Comparison of ENCODE assay signal across 8 mouse cellular contexts in genomic region chr5:148399660-148400443, GRCm38 (mm10). TPM values are rescaled to one million over a fixed set of nuclear protein-coding genes. Genes with fewer than 3 reads are reported as not detected.
DNase-seq lines count a peak whose midpoint lies in the region; ATAC-seq lines count a peak whose summit lies in the region.

Gene Slc7a1, minus strand, starts transcription at chr5:148399904.

- H3K9ac ChIP-seq in embryonic facial prominence, embryonic 14.5 days (ENCODE audit: low read depth, low read length) = peak within 1 kb of the TSS; percentile 79
- H3K9ac ChIP-seq in kidney, embryonic 14.5 days (ENCODE audit: low read depth, low read length) = peak within 1 kb of the TSS; percentile 74
- H3K9ac ChIP-seq in limb, embryonic 15.5 days = peak within 1 kb of the TSS; percentile 55

- H3K4me3 ChIP-seq in embryonic facial prominence, embryonic 14.5 days (ENCODE audit: low read depth, low read length) = peak within 1 kb of the TSS; percentile 70
- peak within 1 kb of the TSS; percentile 90 for H3K4me3 ChIP-seq in kidney, embryonic 14.5 days (ENCODE audit: low read length)
- H3K4me3 ChIP-seq in limb, embryonic 15.5 days = peak within 1 kb of the TSS; percentile 77

- 0 out of 2 replicates have a peak, but pooled peaks cover under 1% of the 10 kb centered on the region for H3K36me3 ChIP-seq in embryonic facial prominence, embryonic 14.5 days (ENCODE audit: control insufficient read depth, insufficient read depth, low read length)
- no peaks in the 10 kb centered on the region for H3K36me3 ChIP-seq in kidney, embryonic 14.5 days (ENCODE audit: control insufficient read depth, insufficient read depth, low read length)
- no peaks in the 10 kb centered on the region for H3K36me3 ChIP-seq in limb, embryonic 15.5 days

- DNase-seq in 3T3-L1 (ENCODE audit: low read depth, low spot score) = peak; percentile 87
- peak; percentile 82 to 88 for DNase-seq in adrenal gland, postnatal 4 days (ENCODE audit: low spot score in 2 of 2)
- peak; percentile 94 for DNase-seq in embryonic facial prominence, embryonic 14.5 days (ENCODE audit: low spot score)
- peak; percentile 86 for DNase-seq in heart, adult 8-10 months (ENCODE audit: low spot score)
- DNase-seq in monocyte, adult 2 months (ENCODE audit: low read depth in 1 of 2, low spot score in 2 of 2) = peak; percentile 77 to 91
- peak; percentile 92 to 94 for DNase-seq in spleen, postnatal 36 days (ENCODE audit: low spot score in 2 of 2)

- H3K27ac ChIP-seq in embryonic facial prominence, embryonic 14.5 days (replicated peaks; ENCODE audit: low read depth, low read length) = peak within 1 kb of the TSS; percentile 66; the same call in 1 of the 2 replicates
- H3K27ac ChIP-seq in kidney, embryonic 14.5 days (ENCODE audit: low read depth, low read length) = peak within 1 kb of the TSS; percentile 48; the same call in 1 of the 2 replicates
- peak within 1 kb of the TSS; percentile 72 for H3K27ac ChIP-seq in limb, embryonic 15.5 days

- H3K27me3 ChIP-seq in embryonic facial prominence, embryonic 14.5 days (replicated peaks; ENCODE audit: control insufficient read depth, insufficient read depth, low read length) = no peaks in the 10 kb centered on the region
- H3K27me3 ChIP-seq in kidney, embryonic 14.5 days (ENCODE audit: control insufficient read depth, insufficient read depth, low read length) = no peaks in the 10 kb centered on the region
- no peaks in the 10 kb centered on the region for H3K27me3 ChIP-seq in limb, embryonic 15.5 days

- peak within 1 kb of the TSS; percentile 98 for H3K4me2 ChIP-seq in embryonic facial prominence, embryonic 14.5 days (ENCODE audit: low read depth, low read length)
- H3K4me2 ChIP-seq in kidney, embryonic 14.5 days (replicated peaks; ENCODE audit: low read depth, low read length) = peak within 1 kb of the TSS; percentile 95
- peak within 1 kb of the TSS; percentile 97 for H3K4me2 ChIP-seq in limb, embryonic 15.5 days

- ATAC-seq in embryonic facial prominence, embryonic 14.5 days (ENCODE audit: low read depth) = peak; percentile 96
- peak; percentile 95 for ATAC-seq in kidney, embryonic 14.5 days (ENCODE audit: low FRiP score, low TSS enrichment)
- peak; percentile 88 for ATAC-seq in limb, embryonic 15.5 days (ENCODE audit: insufficient number of reproducible peaks, low FRiP score, low TSS enrichment, low read depth)

- WGBS in embryonic facial prominence, embryonic 14.5 days = 4% methylated on average over 32 of the region's 52 CpGs
- WGBS in kidney, embryonic 14.5 days = 1% methylated on average over 43 of the region's 52 CpGs
- 2% methylated on average over 50 of the region's 52 CpGs for WGBS in limb, embryonic 15.5 days

- no peaks in the 10 kb centered on the region for H3K9me3 ChIP-seq in embryonic facial prominence, embryonic 14.5 days (ENCODE audit: control insufficient read depth, low read length)
- no peaks in the 10 kb centered on the region for H3K9me3 ChIP-seq in kidney, embryonic 14.5 days (ENCODE audit: control insufficient read depth, low read length)
- H3K9me3 ChIP-seq in limb, embryonic 15.5 days = no peaks in the 10 kb centered on the region

- peaks cover 4% of the 10 kb centered on the region; the same call in 1 of the 2 replicates for H3K4me1 ChIP-seq in embryonic facial prominence, embryonic 14.5 days (ENCODE audit: control insufficient read depth, insufficient read depth, low read length)
- peaks cover 8% of the 10 kb centered on the region; the same call in 1 of the 2 replicates for H3K4me1 ChIP-seq in kidney, embryonic 14.5 days (ENCODE audit: control insufficient read depth, insufficient read depth, low read length)
- H3K4me1 ChIP-seq in limb, embryonic 15.5 days = peaks cover 13% of the 10 kb centered on the region

RNA-seq across cellular contexts. Expression of gene Slc7a1, which starts in this region (rescaled TPM):
- total RNA-seq in adrenal gland, postnatal 4 days (2021) = 10 to 100 TPM; 61.9 to 63.6 TPM
- 22.5 and 22.6 TPM in 2 replicates for polyA plus RNA-seq in embryonic facial prominence, embryonic 14.5 days (2014; fragmentation: Nextera tagmentation; extraction: Ambion mirVana)
- total RNA-seq in heart, adult 8-10 months (2022) = 10 to 100 TPM in 3 of 4 experiments, 1 to 10 TPM in 1; 9.3 to 13.4 (median 10.9) TPM
- 36.2 and 36.8 TPM in 2 replicates for polyA plus RNA-seq in kidney, embryonic 14.5 days (2014; fragmentation: Nextera tagmentation; extraction: Ambion mirVana)
- 22.7 and 23.6 TPM in 2 replicates for polyA plus RNA-seq in limb, embryonic 15.5 days (2015; fragmentation: Nextera tagmentation; extraction: Ambion mirVana)

Comparison
In these comparisons a context has a peak if more than half of its experiments do, and no peak if none do; other contexts are left out.
1. Peak in every context shown above with its lines: DNase-seq, ATAC-seq, H3K4me3 ChIP-seq and H3K27ac ChIP-seq.
2. RNA of gene Slc7a1 (total RNA-seq): 61.9 to 63.6 TPM in adrenal gland, postnatal 4 days; 9.3 to 13.4 TPM in heart, adult 8-10 months; every median in the first group is over 4 times any median in the second.